Mouse (Mus musculus): ENCODE results near the gene A930009A15Rik.

A930009A15Rik gene

GRCm38 (mm10) chr10:115569712-115570491, at the start of gene A930009A15Rik:
TSS of gene A930009A15Rik (plus strand) at chr10:115569986.
- in situ Hi-C loops (cut with MboI; ENCODE audit: low sequenced_read_pairs) = no loop called here

GRCm38 (mm10) chr10:115520200-115521080, 49.3 kb upstream of the A930009A15Rik start:
- in situ Hi-C loops (cut with MboI; ENCODE audit: low sequenced_read_pairs) = no loop called here

GRCm38 (mm10) chr10:115521081-115521451, 48.7 kb upstream of the A930009A15Rik start:
- in situ Hi-C loops (cut with MboI; ENCODE audit: low sequenced_read_pairs) = no loop called here

GRCm38 (mm10) chr10:115528892-115529291, 40.9 kb upstream of the A930009A15Rik start:
- in situ Hi-C loops (cut with MboI; ENCODE audit: low sequenced_read_pairs) = no loop called here

- in situ Hi-C loops (cut with MboI; ENCODE audit: low sequenced_read_pairs) = no loop called here
Measured at GRCm38 (mm10) chr10:115529768-115530167, 40.0 kb upstream of the A930009A15Rik start.

GRCm38 (mm10) chr10:115530746-115531145, 39.0 kb upstream of the A930009A15Rik start:
- in situ Hi-C loops (cut with MboI; ENCODE audit: low sequenced_read_pairs) = no loop called here

- in situ Hi-C loops (cut with MboI; ENCODE audit: low sequenced_read_pairs) = no loop called here
Measured at GRCm38 (mm10) chr10:115542917-115543316, 26.9 kb upstream of the A930009A15Rik start.

GRCm38 (mm10) chr10:115550253-115550652, 19.5 kb upstream of the A930009A15Rik start:
- in situ Hi-C loops (cut with MboI; ENCODE audit: low sequenced_read_pairs) = no loop called here

- in situ Hi-C loops (cut with MboI; ENCODE audit: low sequenced_read_pairs) = no loop called here
Measured at GRCm38 (mm10) chr10:115551069-115551468, 18.7 kb upstream of the A930009A15Rik start.

- in situ Hi-C loops (cut with MboI; ENCODE audit: low sequenced_read_pairs) = no loop called here
Measured at GRCm38 (mm10) chr10:115553352-115554113, 16.3 kb upstream of the A930009A15Rik start.

GRCm38 (mm10) chr10:115555191-115555765, 14.5 kb upstream of the A930009A15Rik start:
- in situ Hi-C loops (cut with MboI; ENCODE audit: low sequenced_read_pairs) = no loop called here

- in situ Hi-C loops (cut with MboI; ENCODE audit: low sequenced_read_pairs) = no loop called here
Measured at GRCm38 (mm10) chr10:115556738-115557242, 13.0 kb upstream of the A930009A15Rik start.

GRCm38 (mm10) chr10:115561136-115561880, 8.5 kb upstream of the A930009A15Rik start:
- in situ Hi-C loops (cut with MboI; ENCODE audit: low sequenced_read_pairs) = no loop called here

- in situ Hi-C loops (cut with MboI; ENCODE audit: low sequenced_read_pairs) = no loop called here
Measured at GRCm38 (mm10) chr10:115562911-115563686, 6.7 kb upstream of the A930009A15Rik start.

GRCm38 (mm10) chr10:115563961-115564360, 5.8 kb upstream of the A930009A15Rik start:
- in situ Hi-C loops (cut with MboI; ENCODE audit: low sequenced_read_pairs) = no loop called here

- in situ Hi-C loops (cut with MboI; ENCODE audit: low sequenced_read_pairs) = no loop called here
Measured at GRCm38 (mm10) chr10:115570577-115570976, 791 bp downstream of the A930009A15Rik start.

GRCm38 (mm10) chr10:115571317-115571716, 1.5 kb downstream of the A930009A15Rik start:
- in situ Hi-C loops (cut with MboI; ENCODE audit: low sequenced_read_pairs) = no loop called here

GRCm38 (mm10) chr10:115571734-115572440, 2.1 kb downstream of the A930009A15Rik start:
- in situ Hi-C loops (cut with MboI; ENCODE audit: low sequenced_read_pairs) = no loop called here
